16 mouse cellular contexts compared by ENCODE assay signal in genomic region chr5:134013206-134013605, GRCm38 (mm10).
A peak's percentile ranks its signal among the peaks of the same experiment; 100 is the strongest.
DNase-seq lines count a peak whose midpoint lies in the region; ATAC-seq and TF ChIP-seq lines count a peak whose summit lies in the region.
"Had no signal": no experiment of that assay in that cellular context is flagged by ENCODE, and none has a peak within 500 bp of the region (broad histone marks: within the 10 kb centered on the region; RNA-seq: fewer than 3 reads in every experiment).

No protein-coding gene starts in this region.

- WGBS in forebrain, embryonic 15.5 days: 85% methylated on average over 8 of the region's 8 CpGs
- WGBS in forebrain, embryonic 10.5 days: 84% methylated on average over 8 of the region's 8 CpGs
- 83% methylated on average over 8 of the region's 8 CpGs for WGBS in intestine, postnatal 0 days
- 79% methylated on average over 8 of the region's 8 CpGs for WGBS in intestine, embryonic 15.5 days

- no peaks in the 10 kb centered on the region for H3K27me3 ChIP-seq in forebrain, embryonic 15.5 days
- peaks cover 19% of the 10 kb centered on the region for H3K27me3 ChIP-seq in forebrain, embryonic 10.5 days (ENCODE audit: poor library complexity, severe bottlenecking)
- H3K27me3 ChIP-seq in intestine, postnatal 0 days (replicated peaks; ENCODE audit: control insufficient read depth, insufficient read depth, low read length): no peaks in the 10 kb centered on the region
- no peaks in the 10 kb centered on the region for H3K27me3 ChIP-seq in intestine, embryonic 15.5 days (replicated peaks)
- H3K27me3 ChIP-seq in testis, adult 2 months (ENCODE audit: control insufficient read depth, insufficient read depth, low read length): no peaks in the 10 kb centered on the region

- 0 out of 2 replicates have a peak overlapping the region, but pooled peaks have one; percentile 80 for H3K27ac ChIP-seq in forebrain, embryonic 15.5 days (replicated peaks)
- H3K27ac ChIP-seq in forebrain, embryonic 10.5 days: no peak overlapping the region
- H3K27ac ChIP-seq in intestine, postnatal 0 days (ENCODE audit: low read depth, low read length): no peak overlapping the region
- H3K27ac ChIP-seq in intestine, embryonic 15.5 days: no peak overlapping the region
- no peak overlapping the region for H3K27ac ChIP-seq in testis, adult 2 months (ENCODE audit: control insufficient read depth, insufficient read depth, low read depth, low read length)
- H3K27ac ChIP-seq: hindbrain, embryonic 14.5 days; macrophage; midbrain, embryonic 12.5 days had no signal

- TF ChIP-seq CTCF in intestine, postnatal 0 days (IDR thresholded peaks at IDR 0.05; ENCODE audit: low read depth): peak; percentile 34; the same call in 1 of the 2 replicates
- TF ChIP-seq CTCF in testis, adult 2 months (IDR thresholded peaks at IDR 0.05; ENCODE audit: control insufficient read depth, insufficient read depth, insufficient replicate concordance, low read depth, low read length): peak; percentile 32; the same call in 1 of the 2 replicates

- H3K4me3 ChIP-seq in forebrain, embryonic 15.5 days: no peak overlapping the region
- no peak overlapping the region for H3K4me3 ChIP-seq in forebrain, embryonic 10.5 days
- no peak overlapping the region for H3K4me3 ChIP-seq in intestine, postnatal 0 days (ENCODE audit: low read depth, low read length)
- no peak overlapping the region for H3K4me3 ChIP-seq in intestine, embryonic 15.5 days (replicated peaks)
- H3K4me3 ChIP-seq in testis, adult 2 months (ENCODE audit: control insufficient read depth, low read depth, low read length): no peak overlapping the region
- H3K4me3 ChIP-seq: midbrain, embryonic 12.5 days; myocyte had no signal

- ATAC-seq in forebrain, embryonic 15.5 days (replicated peaks): no peak
- ATAC-seq in intestine, postnatal 0 days: no peak
- no peak for ATAC-seq in intestine, embryonic 15.5 days

- no peak overlapping the region for H3K9ac ChIP-seq in forebrain, embryonic 15.5 days (replicated peaks)
- no peak overlapping the region for H3K9ac ChIP-seq in intestine, postnatal 0 days (ENCODE audit: low read depth, low read length)
- H3K9ac ChIP-seq in intestine, embryonic 15.5 days: no peak overlapping the region
- H3K9ac ChIP-seq: hindbrain, embryonic 14.5 days; midbrain, embryonic 12.5 days had no signal

- TF ChIP-seq POLR2A in testis, adult 2 months (IDR thresholded peaks at IDR 0.05; ENCODE audit: control insufficient read depth, low read depth, low read length): no peak

- no peak overlapping the region for H3K4me2 ChIP-seq in forebrain, embryonic 15.5 days (replicated peaks)
- H3K4me2 ChIP-seq in intestine, postnatal 0 days (replicated peaks; ENCODE audit: low read depth): no peak overlapping the region
- H3K4me2 ChIP-seq in intestine, embryonic 15.5 days (replicated peaks): no peak overlapping the region
- H3K4me2 ChIP-seq: hindbrain, embryonic 14.5 days; midbrain, embryonic 12.5 days had no signal

- no peaks in the 10 kb centered on the region for H3K9me3 ChIP-seq in forebrain, embryonic 15.5 days
- no peaks in the 10 kb centered on the region for H3K9me3 ChIP-seq in forebrain, embryonic 10.5 days
- H3K9me3 ChIP-seq in intestine, postnatal 0 days (ENCODE audit: control insufficient read depth): no peaks in the 10 kb centered on the region
- H3K9me3 ChIP-seq in intestine, embryonic 15.5 days: no peaks in the 10 kb centered on the region
- H3K9me3 ChIP-seq: midbrain, embryonic 12.5 days had no signal

- no peak for DNase-seq in forebrain, embryonic 10.5 days (ENCODE audit: extremely low spot score, low spot score)
- DNase-seq in testis, postnatal 14 days (ENCODE audit: low spot score): no peak
- DNase-seq in ovary, postnatal 14 days (ENCODE audit: low spot score): no peak
- DNase-seq: adrenal gland, postnatal 25 days; cerebellum, adult 9-10 months; kidney, adult 8-10 months; thymus, postnatal 25 days had no signal

- H3K36me3 ChIP-seq in forebrain, embryonic 15.5 days: no peaks in the 10 kb centered on the region
- no peaks in the 10 kb centered on the region for H3K36me3 ChIP-seq in forebrain, embryonic 10.5 days (replicated peaks)
- no peaks in the 10 kb centered on the region for H3K36me3 ChIP-seq in intestine, postnatal 0 days (ENCODE audit: control insufficient read depth, insufficient read depth)
- H3K36me3 ChIP-seq in intestine, embryonic 15.5 days: no peaks in the 10 kb centered on the region
- no peaks in the 10 kb centered on the region for H3K36me3 ChIP-seq in testis, adult 2 months (ENCODE audit: control insufficient read depth, insufficient read depth, low read length)
- H3K36me3 ChIP-seq: G1E; midbrain, embryonic 12.5 days had no signal

- H3K4me1 ChIP-seq in forebrain, embryonic 15.5 days: peaks cover 20% of the 10 kb centered on the region
- peaks cover 15% of the 10 kb centered on the region for H3K4me1 ChIP-seq in forebrain, embryonic 10.5 days
- H3K4me1 ChIP-seq in intestine, postnatal 0 days (replicated peaks; ENCODE audit: control insufficient read depth, insufficient read depth, low read length): no peaks in the 10 kb centered on the region
- peaks cover 8% of the 10 kb centered on the region; the same call in 1 of the 2 replicates for H3K4me1 ChIP-seq in intestine, embryonic 15.5 days (replicated peaks)
- H3K4me1 ChIP-seq in testis, adult 2 months (ENCODE audit: control insufficient read depth, insufficient read depth, low read length): no peaks in the 10 kb centered on the region
